Mouse (Mus musculus) midbrain, embryonic 14.5 days (tissue): ENCODE measurements around the gene Ppip5k2. TPM values are rescaled to one million over a fixed set of nuclear protein-coding genes. Genes with fewer than 3 reads are reported as not detected.
A peak's percentile ranks its signal among the peaks of the same experiment; 100 is the strongest.
"Not testable (repeated sequence)": the region's sequence is repeated elsewhere in the genome, so short reads cannot be mapped to it uniquely, and the experiment has no call there.

Experiments
- ATAC-seq: fragments of 200-750 bp; cut with Nextera tagmentation; 2 replicates; pipeline ENCODE4 v1.8.0; 2017; ENCODE audit warnings: moderate number of reproducible peaks, moderate library complexity; ENCODE audit not compliant: low FRiP score, low TSS enrichment
- DNase-seq: peaks from one replicate; pipeline ENCODE4 v3.0.0-alpha.2; 2015
- H3K27ac ChIP-seq: fragments of 300-500 bp; sonication (generic); replicated peaks from 2 replicates; pipeline ENCODE4 v1.5.1; 2014; ENCODE audit warnings: mild to moderate bottlenecking, low read depth, low read length, moderate library complexity
- H3K27me3 ChIP-seq: fragments of 300-500 bp; sonication (generic); 2 replicates; pipeline ENCODE4 v1.6.1; 2014; ENCODE audit warnings: low read length, control low read depth, mixed read lengths; ENCODE audit not compliant: control insufficient read depth, insufficient read depth
- H3K36me3 ChIP-seq: fragments of 300-500 bp; sonication (generic); 2 replicates; pipeline ENCODE4 v1.6.1; 2014; ENCODE audit warnings: low read length, control low read depth; ENCODE audit not compliant: control insufficient read depth, insufficient read depth
- H3K4me1 ChIP-seq: fragments of 300-500 bp; sonication (generic); 2 replicates; pipeline ENCODE4 v1.6.1; 2014; ENCODE audit warnings: mild to moderate bottlenecking, antibody characterized with exemption, low read length, control low read depth; ENCODE audit not compliant: control insufficient read depth, insufficient read depth
- H3K4me2 ChIP-seq: fragments of 300-500 bp; sonication (generic); 2 replicates; pipeline ENCODE4 v1.6.1; 2014; ENCODE audit warnings: mild to moderate bottlenecking, low read length, moderate library complexity
- H3K4me3 ChIP-seq: fragments of 300-500 bp; sonication (generic); replicated peaks from 2 replicates; pipeline ENCODE4 v1.5.1; 2014; ENCODE audit warnings: low read depth, low read length
- H3K9ac ChIP-seq: fragments of 300-500 bp; sonication (generic); replicated peaks from 2 replicates; pipeline ENCODE4 v1.6.1; 2014; ENCODE audit warnings: mild to moderate bottlenecking, low read length, moderate library complexity
- H3K9me3 ChIP-seq: fragments of 300-500 bp; sonication (generic); 2 replicates; pipeline ENCODE4 v1.6.1; 2016; ENCODE audit warnings: low read length, control low read depth, mixed read lengths; ENCODE audit not compliant: control insufficient read depth
- WGBS: fragments of 180-500 bp; shearing (Covaris S2); extraction: QIAGEN DNeasy Blood & Tissue Kit; methylation state at CpG from one replicate; pipeline ENCODE4 v1.1.7; 2014; 5-methylcytosine and 5-hydroxymethylcytosine counted together
- polyA plus RNA-seq: library from polyadenylated mRNA; unstranded; fragments of >200 nt; fragmentation: Nextera tagmentation; extraction: Ambion mirVana; gene quantifications from 2 replicates; pipeline ENCODE4 v1.2.1, GENCODE M21; 2014

Ppip5k2 gene
- polyA plus RNA-seq, 1 experiment from 2014 or later: 83.0 TPM

- H3K4me3 ChIP-seq: peak overlapping the region; percentile 88
- peak; percentile 26 for DNase-seq
- 88% methylated on average over 2 of the region's 2 CpGs for WGBS
- peaks cover 24% of the 10 kb centered on the region for H3K4me1 ChIP-seq
- no peak for ATAC-seq
- H3K4me2 ChIP-seq: peak overlapping the region; percentile 62
- H3K27me3 ChIP-seq: no peaks in the 10 kb centered on the region
- peak overlapping the region; percentile 91; the same call in 1 of the 2 replicates for H3K9ac ChIP-seq
- H3K36me3 ChIP-seq: no peaks in the 10 kb centered on the region
- H3K9me3 ChIP-seq: no peaks in the 10 kb centered on the region
- no peak overlapping the region for H3K27ac ChIP-seq
Observed at GRCm38 (mm10) chr1:97768089-97768488, 2.1 kb downstream of the Ppip5k2 start.

GRCm38 (mm10) chr1:97765712-97766111, 4.5 kb downstream of the Ppip5k2 start:
- peaks cover 24% of the 10 kb centered on the region for H3K4me1 ChIP-seq
- H3K9me3 ChIP-seq, H3K27ac ChIP-seq, H3K4me2 ChIP-seq, H3K4me3 ChIP-seq, H3K27me3 ChIP-seq, DNase-seq, H3K9ac ChIP-seq, H3K36me3 ChIP-seq, ATAC-seq: not testable (repeated sequence)
- 81% methylated on average over 4 of the region's 4 CpGs for WGBS

GRCm38 (mm10) chr1:97761477-97761876, 8.7 kb downstream of the Ppip5k2 start:
- Histone ChIP-seq H3K4me2 (no peak overlapping the region), H3K4me1 (peaks cover under 1% of the 10 kb centered on the region; the same call in 1 of the 2 replicates), H3K27ac (no peak overlapping the region), H3K27me3 (no peaks in the 10 kb centered on the region), H3K9ac (no peak overlapping the region), H3K4me3 (no peak overlapping the region), H3K36me3 (peaks cover 17% of the 10 kb centered on the region), H3K9me3 (no peaks in the 10 kb centered on the region)
- DNase-seq: no peak
- 86% methylated on average over 6 of the region's 6 CpGs for WGBS
- no peak for ATAC-seq

GRCm38 (mm10) chr1:97760598-97760997, 9.6 kb downstream of the Ppip5k2 start:
- Histone ChIP-seq H3K27me3 (no peaks in the 10 kb centered on the region), H3K4me1 (no peaks in the 10 kb centered on the region), H3K4me3 (no peak overlapping the region), H3K4me2 (no peak overlapping the region), H3K36me3 (peaks cover 19% of the 10 kb centered on the region), H3K9me3 (no peaks in the 10 kb centered on the region), H3K27ac (no peak overlapping the region), H3K9ac (no peak overlapping the region)
- DNase-seq: no peak
- no peak for ATAC-seq
- 86% methylated on average over 7 of the region's 7 CpGs for WGBS

GRCm38 (mm10) chr1:97759841-97760240, 10.4 kb downstream of the Ppip5k2 start:
- Histone ChIP-seq H3K4me3 (no peak overlapping the region), H3K27ac (no peak overlapping the region), H3K36me3 (peaks cover 26% of the 10 kb centered on the region), H3K9ac (no peak overlapping the region), H3K27me3 (no peaks in the 10 kb centered on the region), H3K4me1 (no peaks in the 10 kb centered on the region), H3K4me2 (no peak overlapping the region), H3K9me3 (no peaks in the 10 kb centered on the region)
- DNase-seq: no peak
- ATAC-seq: no peak

- no peak for ATAC-seq
- WGBS: 76% methylated on average over 4 of the region's 4 CpGs
Observed at GRCm38 (mm10) chr1:97754392-97754791, 15.8 kb downstream of the Ppip5k2 start.

GRCm38 (mm10) chr1:97753216-97753615, 17.0 kb downstream of the Ppip5k2 start:
- no peak overlapping the region for H3K4me2 ChIP-seq
- H3K9me3 ChIP-seq: no peaks in the 10 kb centered on the region
- no peak overlapping the region for H3K27ac ChIP-seq
- H3K4me1 ChIP-seq: no peaks in the 10 kb centered on the region
- H3K27me3 ChIP-seq: no peaks in the 10 kb centered on the region
- ATAC-seq: no peak
- H3K9ac ChIP-seq: no peak overlapping the region
- H3K4me3 ChIP-seq: no peak overlapping the region
- no peak for DNase-seq
- peaks cover 46% of the 10 kb centered on the region for H3K36me3 ChIP-seq

More at GRCm38 (mm10) chr1:97754392-97754791, 15.8 kb downstream of the Ppip5k2 start:
- H3K27me3 ChIP-seq: no peaks in the 10 kb centered on the region
- no peak for DNase-seq
- peaks cover 41% of the 10 kb centered on the region for H3K36me3 ChIP-seq
- no peak overlapping the region for H3K27ac ChIP-seq
- H3K4me3 ChIP-seq: no peak overlapping the region
- no peak overlapping the region for H3K4me2 ChIP-seq
- no peaks in the 10 kb centered on the region for H3K4me1 ChIP-seq
- H3K9me3 ChIP-seq: no peaks in the 10 kb centered on the region
- H3K9ac ChIP-seq: no peak overlapping the region

GRCm38 (mm10) chr1:97748163-97748562, 22.0 kb downstream of the Ppip5k2 start:
- WGBS: 93% methylated on average over 3 of the region's 3 CpGs
- H3K9me3 ChIP-seq: no peaks in the 10 kb centered on the region
- H3K36me3 ChIP-seq: peaks cover 74% of the 10 kb centered on the region

GRCm38 (mm10) chr1:97746261-97746660, 23.9 kb downstream of the Ppip5k2 start:
- Histone ChIP-seq H3K9me3 (no peaks in the 10 kb centered on the region), H3K36me3 (peaks cover 75% of the 10 kb centered on the region), H3K4me2 (no peak overlapping the region), H3K27ac (no peak overlapping the region), H3K4me3 (no peak overlapping the region), H3K27me3 (no peaks in the 10 kb centered on the region), H3K4me1 (no peaks in the 10 kb centered on the region), H3K9ac (no peak overlapping the region)
- ATAC-seq: no peak
- DNase-seq: no peak
- 98% methylated on average over 7 of the region's 7 CpGs for WGBS

More at GRCm38 (mm10) chr1:97748163-97748562, 22.0 kb downstream of the Ppip5k2 start:
- Histone ChIP-seq H3K27ac (no peak overlapping the region), H3K4me3 (no peak overlapping the region), H3K9ac (no peak overlapping the region), H3K4me2 (no peak overlapping the region), H3K4me1 (no peaks in the 10 kb centered on the region), H3K27me3 (no peaks in the 10 kb centered on the region)
- no peak for DNase-seq
- ATAC-seq: no peak
